Mouse (Mus musculus) ES-E14 (cell line): ENCODE measurements around the gene Ndufs1. TPM values are rescaled to one million over a fixed set of nuclear protein-coding genes. Genes with fewer than 3 reads are reported as not detected.

Experiments used
- DNase-seq: peaks from one replicate; pipeline ENCODE4 v3.0.0-alpha.2; 2013; ENCODE audit warnings: low read depth, low spot score
- H3K27ac ChIP-seq: 2 replicates; pipeline ENCODE4 v1.5.1; 2012; ENCODE audit warnings: low read depth, mild to moderate bottlenecking, low read length, moderate library complexity, mixed read lengths; ENCODE audit not compliant: poor library complexity, insufficient read depth, severe bottlenecking
- H3K36me3 ChIP-seq: 2 replicates; pipeline ENCODE4 v1.6.1; 2012; ENCODE audit warnings: mild to moderate bottlenecking, low read length, moderate library complexity, mixed read lengths; ENCODE audit not compliant: control insufficient read depth, poor library complexity, insufficient read depth, severe bottlenecking
- H3K4me1 ChIP-seq, 2 experiments: fragments of 150-350 bp in 1 of 2; sonication (generic) in 1 of 2; 2 replicates each; pipeline ENCODE4 v1.6.1; 2012; ENCODE audit warnings: low read length in 2 of 2, mild to moderate bottlenecking in 1 of 2, mixed read lengths in 1 of 2; ENCODE audit not compliant: control insufficient read depth in 2 of 2, insufficient read depth in 2 of 2, poor library complexity in 1 of 2
- H3K4me3 ChIP-seq, 2 experiments: fragments of 150-350 bp in 1 of 2; sonication (generic) in 1 of 2; 2 replicates each; pipeline ENCODE4 v1.5.1; 2012; ENCODE audit warnings: low read length in 2 of 2, low read depth in 1 of 2, mild to moderate bottlenecking in 1 of 2, mixed read lengths in 1 of 2; ENCODE audit not compliant: insufficient read depth in 1 of 2, poor library complexity in 1 of 2, severe bottlenecking in 1 of 2
- H3K9ac ChIP-seq: 2 replicates; pipeline ENCODE4 v1.6.1; 2012; ENCODE audit warnings: low read depth, mild to moderate bottlenecking, low read length, mixed read lengths; ENCODE audit not compliant: poor library complexity, insufficient read depth, severe bottlenecking
- H3K9me3 ChIP-seq: fragments of 150-350 bp; sonication (generic); 2 replicates; pipeline ENCODE4 v1.6.1; 2012; ENCODE audit warnings: low read depth, mild to moderate bottlenecking, low read length; ENCODE audit not compliant: control insufficient read depth, insufficient read depth
- CHD2 ChIP-seq: IDR thresholded peaks from 2 replicates; pipeline ENCODE4 v1.6.1; 2014; ENCODE audit warnings: mild to moderate bottlenecking, low read depth, low read length, inconsistent platforms
- HCFC1 ChIP-seq: IDR thresholded peaks from 2 replicates; pipeline ENCODE4 v1.6.1; 2012; ENCODE audit warnings: low read length, inconsistent platforms, borderline replicate concordance; ENCODE audit not compliant: insufficient read depth
- MAFK ChIP-seq: IDR thresholded peaks from 2 replicates; pipeline ENCODE4 v1.6.1; 2014; ENCODE audit warnings: mild to moderate bottlenecking, low read depth, low read length, inconsistent platforms; ENCODE audit not compliant: insufficient read depth
- ZC3H11A ChIP-seq: IDR thresholded peaks from 2 replicates; pipeline ENCODE4 v1.6.1; 2012; ENCODE audit warnings: low read depth, mild to moderate bottlenecking, inconsistent platforms, low read length, borderline replicate concordance
- ZNF384 ChIP-seq: IDR thresholded peaks from 2 replicates; pipeline ENCODE4 v1.6.1; 2012; ENCODE audit warnings: low read depth, low read length, inconsistent platforms
- in situ Hi-C, 2 experiments: fragments of 600-800 bp; cut with MboI; formaldehyde crosslinking; loops; one replicate each; pipeline ENCODE4 v1.15.1; 2025; ENCODE audit warnings: low sequenced_read_pairs in 2 of 2, inconsistent platforms in 1 of 2; ENCODE audit not compliant: unreplicated experiment in 2 of 2
- total RNA-seq: library from RNA; depleted of rRNA; stranded (reverse); fragments of 300-350 nt; gene quantifications from 2 replicates; pipeline ENCODE4 v1.2.3, GENCODE M21; 2012

Ndufs1 gene
- total RNA-seq, 1 experiment: 101 TPM

DNA sequence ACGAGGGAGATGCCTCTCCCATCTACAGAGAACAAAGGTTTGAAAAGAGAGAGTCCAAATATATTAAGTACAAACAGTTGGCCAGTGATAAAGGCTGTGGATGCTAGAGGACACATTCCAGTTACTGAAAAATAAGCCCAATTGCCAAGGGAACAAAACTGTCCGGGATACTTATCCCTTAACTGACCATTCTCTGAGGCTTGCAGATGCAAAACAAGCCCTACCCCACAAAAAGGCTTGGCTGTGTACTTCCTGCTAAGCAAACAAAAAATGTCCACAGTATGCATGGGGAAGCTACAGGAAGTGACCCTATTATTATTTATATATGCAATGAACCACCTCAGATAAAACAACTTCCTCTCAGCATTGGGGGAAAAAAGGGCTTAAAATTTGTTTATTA, 38.7 kb downstream of the Ndufs1 start:
- no peak for DNase-seq
- peaks cover 1% of the 10 kb centered on the region; the same call in 1 of the 2 replicates for H3K36me3 ChIP-seq
- peak overlapping the region; percentile 90; the same call in 1 of the 2 replicates for H3K27ac ChIP-seq
- H3K4me1 ChIP-seq: peaks cover 11 to 12% of the 10 kb centered on the region in 2 experiments
- in situ Hi-C loops: no loop called here
- no peak overlapping the region for H3K4me3 ChIP-seq
- no peak overlapping the region for H3K9ac ChIP-seq
- TF ChIP-seq MAFK (no peak), CHD2 (peak; percentile 49; the same call in 1 of the 2 replicates)
- H3K9me3 ChIP-seq: no peaks in the 10 kb centered on the region

DNA sequence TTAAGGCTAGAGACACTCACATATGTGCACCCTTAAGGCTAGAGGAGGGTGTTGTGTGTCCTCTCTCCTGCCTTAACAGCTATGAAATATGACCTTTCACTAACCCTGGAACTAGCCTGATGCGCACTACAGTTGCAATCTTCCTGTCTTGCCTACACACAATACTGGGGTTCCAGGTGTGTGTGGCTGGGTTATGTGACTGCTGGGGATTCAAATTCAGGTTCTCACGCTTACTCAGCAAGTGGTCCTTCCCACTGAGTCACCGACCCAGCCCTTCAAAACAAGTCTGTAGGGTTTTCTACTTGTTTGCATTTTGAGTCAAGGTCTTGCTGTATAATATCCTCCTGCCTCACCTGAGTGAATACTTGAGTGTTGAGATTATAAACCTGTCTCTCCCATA, 42.1 kb downstream of the Ndufs1 start:
- in situ Hi-C loops: no loop called here

DNA sequence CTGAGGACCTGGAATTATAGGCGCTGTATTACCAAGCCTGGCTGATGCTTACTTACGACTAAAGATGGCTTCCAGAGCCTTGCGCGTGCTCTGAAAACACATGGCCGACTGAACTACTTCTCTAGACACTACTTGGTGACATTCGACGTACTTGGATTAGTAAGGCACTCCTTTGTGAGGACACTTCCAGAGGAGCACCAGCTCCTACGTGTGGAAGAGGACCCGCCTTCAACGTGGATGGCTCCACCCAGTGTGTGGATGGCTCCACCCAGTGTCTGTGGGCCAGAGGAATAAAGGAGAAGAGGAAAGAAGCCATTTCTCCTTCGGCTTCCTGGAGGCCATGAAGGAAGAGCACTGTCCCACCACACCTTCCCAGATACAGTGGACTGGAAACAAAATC, 44.9 kb downstream of the Ndufs1 start:
- H3K36me3 ChIP-seq: no peaks in the 10 kb centered on the region
- H3K9ac ChIP-seq: no peak overlapping the region
- no peaks in the 10 kb centered on the region for H3K9me3 ChIP-seq
- no peak for TF ChIP-seq ZC3H11A
- no peak for TF ChIP-seq CHD2
- no peak for TF ChIP-seq ZNF384
- no peak for TF ChIP-seq HCFC1
- TF ChIP-seq MAFK: no peak
- peaks cover 9 to 14% of the 10 kb centered on the region in 2 experiments for H3K4me1 ChIP-seq
- no peak overlapping the region for H3K27ac ChIP-seq
- H3K4me3 ChIP-seq: no peak overlapping the region; a peak in 1 of 4 replicates
- in situ Hi-C loops: no loop called here
- DNase-seq: no peak

More for the DNA sequence above, 42.1 kb downstream of the Ndufs1 start:
- H3K9me3 ChIP-seq: no peaks in the 10 kb centered on the region
- no peaks in the 10 kb centered on the region for H3K36me3 ChIP-seq
- H3K4me1 ChIP-seq: peaks cover 12 to 16% of the 10 kb centered on the region in 2 experiments
- H3K9ac ChIP-seq: no peak overlapping the region
- no peak for DNase-seq
- H3K27ac ChIP-seq: no peak overlapping the region; the same call in 1 of the 2 replicates
- TF ChIP-seq MAFK (0 out of 2 replicates have a peak, but pooled peaks have one; percentile 40), HCFC1 (no peak)
- H3K4me3 ChIP-seq: no peak overlapping the region

DNA sequence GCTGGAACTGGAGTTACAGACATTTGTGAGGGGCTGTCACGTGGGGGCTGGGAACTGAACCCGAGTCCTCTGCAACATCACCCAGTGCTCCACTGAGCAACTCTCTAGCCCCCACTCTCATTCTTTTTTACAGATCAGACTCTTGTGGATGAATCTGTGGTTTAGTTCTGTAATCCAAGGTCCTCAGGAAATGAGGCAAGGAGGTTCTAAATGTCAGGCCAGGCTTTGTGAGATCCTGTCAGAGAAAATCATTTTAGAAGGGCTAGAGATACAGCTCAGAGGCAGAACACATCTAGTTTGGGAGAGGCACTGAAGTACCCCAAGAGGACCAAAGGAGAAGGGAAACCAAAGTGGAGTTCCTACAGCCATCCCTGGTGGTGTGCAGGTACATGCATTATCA, 45.8 kb downstream of the Ndufs1 start:
- DNase-seq: no peak
- no peaks in the 10 kb centered on the region for H3K36me3 ChIP-seq
- no peaks in the 10 kb centered on the region for H3K9me3 ChIP-seq
- in situ Hi-C loops: no loop called here
- H3K4me3 ChIP-seq: no peak overlapping the region
- TF ChIP-seq ZNF384: no peak
- no peak for TF ChIP-seq MAFK
- TF ChIP-seq ZC3H11A: no peak
- no peak for TF ChIP-seq HCFC1
- no peak for TF ChIP-seq CHD2
- H3K27ac ChIP-seq: no peak overlapping the region; the same call in 1 of the 2 replicates
- peaks cover 7 to 8% of the 10 kb centered on the region in 2 experiments for H3K4me1 ChIP-seq
- H3K9ac ChIP-seq: no peak overlapping the region
